Mouse (Mus musculus) gastrocnemius, adult 8-10 months (tissue): Measurements from ENCODE around the gene Smim14. TPM values are rescaled to one million over a fixed set of nuclear protein-coding genes. Genes with fewer than 3 reads are reported as not detected.

Experiments
- DNase-seq, 2 experiments: peaks; one replicate each; pipeline ENCODE4 v3.0.0; 2022; ENCODE audit warnings: low spot score in 2 of 2
- total RNA-seq, 4 experiments: library from RNA; stranded (reverse); gene quantifications; 2 replicates each; pipeline ENCODE4 v1.2.4; 2022

Smim14 gene
- total RNA-seq, 4 experiments from 2014 or later = 29.1 to 34.4 (median 30.4) TPM

DNA sequence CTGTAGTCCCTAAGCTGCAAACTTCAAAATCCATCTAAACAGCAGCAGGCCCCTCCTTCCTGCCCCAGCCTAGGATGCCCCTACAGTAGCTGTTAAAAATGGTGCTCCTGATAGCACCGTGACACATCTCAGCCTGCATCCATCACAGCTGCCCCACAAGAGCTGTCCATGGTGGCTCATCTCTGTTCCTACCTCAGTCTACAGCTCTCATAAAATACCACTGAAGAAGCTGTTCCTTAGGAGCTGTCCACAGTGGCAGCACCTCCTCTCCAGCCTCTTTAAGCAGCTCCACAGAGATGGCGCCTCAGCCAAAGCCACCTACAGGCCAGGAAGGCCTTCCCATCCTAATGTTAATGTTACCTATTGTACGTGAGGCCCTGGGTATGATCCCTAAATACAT lies 70.1 kb downstream of the Smim14 start:
- no peak for DNase-seq

DNA sequence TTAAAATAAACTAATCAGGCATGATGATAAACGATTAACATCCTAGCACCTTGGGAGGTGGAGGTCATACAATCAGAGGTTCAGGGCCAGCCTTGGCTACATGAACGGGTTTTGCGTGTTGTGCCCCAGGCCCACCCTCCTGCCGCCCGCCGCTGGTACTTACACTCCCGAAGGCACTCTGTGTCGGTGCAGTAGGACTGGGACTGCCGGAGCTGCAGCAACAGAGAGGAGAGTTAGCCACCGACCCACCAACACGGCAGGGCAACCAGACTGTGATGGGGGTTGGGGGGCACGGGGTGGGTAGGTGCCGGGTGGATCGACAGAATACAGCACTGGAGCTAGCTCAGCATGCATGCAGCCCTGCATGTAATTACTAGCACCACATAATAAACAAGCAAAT lies 76.6 kb downstream of the Smim14 start:
- DNase-seq = no peak

- DNase-seq = no peak
Measured at GRCm38 (mm10) chr5:65459454-65459853, 77.5 kb downstream of the Smim14 start.

DNA sequence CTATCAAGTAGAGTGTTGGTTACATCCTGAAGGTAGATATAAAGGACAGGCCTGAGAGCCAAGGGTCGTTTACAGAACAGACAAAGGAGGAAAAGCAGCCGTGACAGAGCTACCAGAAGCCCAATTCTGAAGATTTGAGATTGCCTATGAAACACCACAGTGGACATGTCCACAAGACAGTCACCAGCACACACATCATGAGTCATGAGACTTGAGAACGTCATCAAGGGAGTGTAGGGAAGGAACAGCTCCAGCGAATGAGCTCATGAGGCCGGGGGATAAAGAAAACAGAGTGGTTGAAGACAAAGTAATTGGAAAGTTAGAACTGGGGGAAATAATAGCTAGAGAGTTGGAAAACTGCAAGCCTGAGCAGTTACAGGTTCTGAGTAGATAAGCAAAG lies 79.1 kb downstream of the Smim14 start:
- DNase-seq = no peak

GRCm38 (mm10) chr5:65457086-65457827 lies 79.7 kb downstream of the Smim14 start:
- no peak for DNase-seq

DNA sequence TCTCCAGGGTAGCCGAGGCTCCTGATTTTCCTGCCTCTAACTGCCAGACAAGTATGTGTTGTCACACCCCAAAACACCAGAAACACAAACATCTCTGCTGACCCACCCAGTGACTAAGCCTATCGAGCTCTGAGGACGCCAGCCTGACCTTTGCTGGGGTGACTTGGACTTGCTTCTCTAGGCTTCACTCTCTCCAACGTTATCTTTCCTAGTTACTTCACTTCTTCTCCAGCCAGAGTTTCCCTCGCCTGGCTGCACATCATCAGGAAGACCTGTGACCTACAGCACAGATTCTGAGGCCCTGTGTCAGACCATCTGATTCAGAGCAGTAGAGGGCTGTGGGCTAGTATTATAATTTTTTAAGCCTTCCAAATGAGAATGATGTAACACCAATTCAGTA lies 82.2 kb downstream of the Smim14 start:
- DNase-seq = peak in 1 of 2 experiments; percentile 38

DNA sequence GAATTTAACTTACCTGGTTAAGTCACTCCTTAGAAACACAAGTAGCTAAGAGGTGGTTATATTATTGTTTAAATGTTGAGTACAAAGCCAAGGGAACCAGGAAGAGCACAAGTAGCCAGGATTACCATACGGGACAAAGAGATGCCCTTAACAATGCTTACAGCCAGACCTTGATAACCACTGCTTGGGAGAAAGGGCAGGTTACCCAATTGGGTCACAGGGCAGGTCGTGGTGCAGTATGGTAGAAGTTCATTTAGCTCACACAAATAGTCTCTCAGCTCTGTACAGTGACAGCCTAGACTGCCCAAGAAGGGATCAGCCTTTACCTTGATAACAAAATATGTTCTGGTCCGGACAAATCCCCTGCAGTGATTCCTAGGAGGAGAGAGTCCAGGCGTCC lies 88.0 kb downstream of the Smim14 start:
- no peak for DNase-seq

- DNase-seq = peak in 1 of 2 experiments; percentile 20
Measured at GRCm38 (mm10) chr5:65447826-65448225, 89.2 kb downstream of the Smim14 start.

- DNase-seq = no peak
Measured at GRCm38 (mm10) chr5:65446756-65447155, 90.2 kb downstream of the Smim14 start.

- DNase-seq = no peak
Measured at GRCm38 (mm10) chr5:65444981-65445380, 92.0 kb downstream of the Smim14 start.

DNA sequence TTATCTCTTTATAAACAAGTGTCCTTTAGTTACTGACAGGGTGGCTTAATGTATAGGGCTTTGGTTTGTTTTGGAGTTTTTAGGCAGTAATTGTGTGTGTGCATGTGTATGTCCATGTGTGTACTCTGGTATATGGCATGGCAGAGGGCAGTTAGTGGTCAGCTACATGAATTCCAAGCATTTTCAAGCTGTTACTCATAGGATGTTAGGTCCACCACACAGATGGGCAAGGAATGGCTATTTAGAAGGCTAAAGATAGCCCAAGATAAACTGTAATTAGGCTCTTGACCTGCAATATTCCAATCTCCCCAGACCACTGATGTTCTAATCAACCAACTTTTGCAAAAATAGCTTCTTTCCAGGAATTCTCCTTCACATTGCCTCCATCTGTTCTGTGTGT lies 98.9 kb downstream of the Smim14 start:
- no peak for DNase-seq

DNA sequence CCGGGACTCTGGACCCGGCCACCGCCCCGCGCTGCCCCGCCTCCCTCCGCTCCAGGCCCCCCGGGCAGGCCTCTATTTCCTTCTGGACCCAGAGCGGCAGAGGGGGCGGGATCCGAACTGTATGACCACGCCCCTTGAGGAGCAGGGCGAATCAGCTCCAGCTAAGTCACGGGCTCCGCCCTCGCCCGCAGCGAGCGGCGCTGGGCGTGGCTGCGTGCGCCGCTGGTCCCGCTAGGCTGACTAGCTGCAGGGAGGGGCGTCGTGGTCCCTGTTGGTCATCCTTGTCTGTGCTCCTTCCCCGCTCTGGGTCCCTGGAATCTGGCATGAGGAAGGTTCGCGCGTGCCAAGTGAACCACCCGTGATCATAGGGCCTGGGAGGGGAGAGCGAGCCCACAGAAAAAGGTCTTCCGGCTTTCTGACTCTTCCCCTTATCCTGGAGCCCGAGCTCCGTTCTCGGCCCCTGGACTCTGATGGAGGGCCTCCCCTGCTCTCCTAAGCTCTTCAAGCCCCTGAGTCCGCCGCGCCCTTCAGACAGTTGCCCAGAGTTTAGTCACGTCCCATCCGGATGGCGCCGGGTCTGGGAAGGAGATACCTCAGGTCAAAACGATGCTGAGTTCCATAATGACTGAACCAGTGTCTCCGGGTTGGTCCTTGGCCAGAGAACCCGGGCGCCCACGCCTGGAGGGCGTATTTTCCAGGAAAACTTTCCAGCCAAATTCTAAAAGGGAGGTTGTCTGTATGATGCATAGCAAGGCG lies 101.0 kb downstream of the Smim14 start, which contains the start of gene Ugdh:
Ugdh (minus strand) TSS at position 144 of the 756 bp plus-strand sequence.
- DNase-seq = peak; percentile 96 to 97

DNA sequence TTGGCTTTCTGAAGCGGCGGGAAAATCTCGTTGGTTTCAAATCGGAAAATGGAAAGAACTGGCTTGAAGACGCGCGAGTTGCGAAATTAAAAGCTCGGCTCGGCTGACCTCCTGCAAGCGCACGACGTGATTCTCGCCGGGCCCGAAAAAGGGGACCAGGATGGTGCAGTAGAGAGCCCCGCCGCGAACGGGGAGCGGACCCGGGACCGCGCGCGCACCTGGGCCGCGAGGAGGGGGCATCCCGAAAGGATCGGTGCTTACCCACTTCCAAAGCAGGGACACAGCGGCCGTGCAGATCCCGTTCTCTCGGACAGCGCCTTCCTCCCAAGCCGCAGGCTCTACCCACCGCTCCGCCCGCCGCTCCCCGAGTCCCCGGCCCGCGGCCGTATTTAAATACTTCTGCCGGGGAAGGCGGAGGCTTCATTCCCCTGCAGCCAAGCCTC lies 101.6 kb downstream of the Smim14 start:
- DNase-seq = no peak

- no peak for DNase-seq
Measured at GRCm38 (mm10) chr5:65434471-65435362, 102.3 kb downstream of the Smim14 start.

- no peak for DNase-seq
Measured at GRCm38 (mm10) chr5:65429441-65429840, 107.5 kb downstream of the Smim14 start.

GRCm38 (mm10) chr5:65428321-65428720 lies 108.7 kb downstream of the Smim14 start:
- DNase-seq = no peak

DNA sequence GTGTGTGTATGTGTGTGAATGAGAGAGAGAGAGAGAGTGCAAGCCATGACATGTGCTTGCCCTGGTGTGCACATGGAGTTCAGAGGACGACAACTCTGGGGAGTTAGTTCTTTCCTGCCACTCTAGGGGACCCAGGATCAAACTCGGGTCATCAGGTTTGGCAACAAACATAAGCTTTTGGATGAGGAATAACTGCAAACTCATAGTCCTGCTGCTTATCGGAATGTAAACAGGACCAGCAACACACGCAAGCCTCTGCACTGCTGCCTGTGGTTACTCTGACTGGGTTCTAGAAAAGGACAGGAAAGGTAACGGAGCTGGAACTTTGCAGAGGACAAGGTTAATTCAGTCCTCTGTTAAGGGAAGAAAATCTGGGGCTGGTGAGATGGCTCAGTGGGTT lies 111.7 kb downstream of the Smim14 start:
- DNase-seq = no peak

DNA sequence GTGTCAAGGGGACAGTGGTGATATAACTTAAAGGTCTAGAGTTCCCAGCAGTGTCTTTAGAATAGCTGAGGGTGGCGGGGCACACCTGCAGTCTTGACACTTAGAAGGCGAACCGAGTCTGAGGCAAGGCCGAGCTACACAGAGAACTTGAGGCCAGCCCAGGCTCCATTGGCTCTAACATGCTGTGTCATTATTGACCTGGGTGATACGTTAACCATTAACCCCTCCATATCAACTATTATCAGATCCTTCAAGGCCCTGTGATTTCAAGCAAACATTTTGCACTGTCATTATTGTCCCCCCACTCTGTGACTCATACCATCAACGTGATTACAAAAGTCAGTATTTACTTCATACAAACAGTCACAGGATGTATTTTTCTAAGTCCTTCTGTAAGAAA lies 112.8 kb downstream of the Smim14 start:
- no peak for DNase-seq

DNA sequence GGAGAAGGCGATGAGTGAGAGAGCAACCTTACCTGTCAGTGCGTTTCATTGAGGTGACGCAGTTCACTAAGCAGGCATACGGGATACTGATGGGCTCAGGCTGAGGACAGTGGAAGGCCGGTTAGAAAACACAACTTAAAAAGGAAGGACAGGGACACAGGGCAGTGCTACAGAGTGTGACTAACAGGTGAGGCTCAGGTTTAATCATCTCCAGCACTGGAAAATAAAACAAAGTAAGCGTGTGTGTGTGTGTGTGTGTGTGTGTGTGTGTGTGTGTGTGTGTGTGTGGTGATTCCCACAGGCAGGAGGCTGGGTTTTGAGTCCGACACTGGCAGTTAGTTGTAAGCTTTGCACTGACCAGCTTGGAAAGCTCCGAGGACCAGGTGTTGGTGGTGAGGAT lies 114.2 kb downstream of the Smim14 start:
- DNase-seq = no peak

GRCm38 (mm10) chr5:65420822-65421221 lies 116.2 kb downstream of the Smim14 start:
- no peak for DNase-seq

- DNase-seq = no peak
Measured at GRCm38 (mm10) chr5:65419136-65419535, 117.8 kb downstream of the Smim14 start.
